Mouse (Mus musculus): ENCODE data around the gene Gm16503. TPM values are rescaled to one million over a fixed set of nuclear protein-coding genes. Genes with fewer than 3 reads are reported as not detected.
"Not testable (repeated sequence)": the region's sequence is repeated elsewhere in the genome, so short reads cannot be mapped to it uniquely, and the experiment has no call there.

Gene Gm16503
- under 1 TPM; 0.17 to 0.28 TPM for total RNA-seq (2021)
- long read RNA-seq, experiment 1: 0 reads
- long read RNA-seq, experiment 2: 0 reads

- DNase-seq (ENCODE audit: low spot score in 2 of 2); H3K4me3 ChIP-seq: not testable (repeated sequence)
These were observed at the start of gene Gm16503 for GRCm38 (mm10) chr4:147539918-147540317. Gene Gm16503 (plus strand): TSS chr4:147540218.

GRCm38 (mm10) chr4:147492117-147492516 lies 47.9 kb upstream of the Gm16503 start, which contains the start of gene Zfp982:
Gene Zfp982 (plus strand): TSS chr4:147492417.
- DNase-seq (ENCODE audit: low spot score in 2 of 2); H3K27ac ChIP-seq; H3K4me3 ChIP-seq: not testable (repeated sequence)

More at GRCm38 (mm10) chr4:147539918-147540317, at the start of gene Gm16503:
- H3K27ac ChIP-seq: not testable (repeated sequence)

- H3K27ac ChIP-seq; H3K4me3 ChIP-seq; DNase-seq (ENCODE audit: low spot score in 2 of 2): not testable (repeated sequence)
These were observed 41.0 kb upstream of the Gm16503 start for GRCm38 (mm10) chr4:147498772-147499613.

GRCm38 (mm10) chr4:147509174-147509573 lies 30.8 kb upstream of the Gm16503 start:
- no peak for DNase-seq (ENCODE audit: low spot score in 2 of 2)
- Histone ChIP-seq H3K4me3 (no peak overlapping the region), H3K27ac (no peak overlapping the region)
- no peak for TF ChIP-seq CTCF (conservative IDR thresholded peaks at IDR 0.05)

DNA sequence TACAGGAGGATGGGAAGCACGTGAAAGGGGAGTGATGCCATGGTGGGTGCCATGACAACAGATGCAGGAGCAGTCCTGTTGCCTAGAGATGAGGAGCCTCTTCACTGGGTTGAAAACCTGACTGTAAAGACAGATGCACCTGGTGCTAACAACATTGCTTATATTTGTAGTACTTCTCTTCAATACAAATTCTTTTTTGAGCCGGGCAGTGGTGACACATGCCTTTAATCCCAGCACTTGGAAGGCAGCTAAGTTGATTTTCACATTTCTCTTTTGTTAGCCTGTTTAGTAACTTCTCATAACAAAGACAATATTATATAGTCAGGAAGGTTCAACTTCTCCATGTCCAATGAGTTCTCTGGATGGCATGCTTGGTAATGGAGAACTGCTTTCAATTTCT lies 21.0 kb upstream of the Gm16503 start:
- no peak overlapping the region for H3K27ac ChIP-seq
- DNase-seq (ENCODE audit: low spot score in 2 of 2): no peak

GRCm38 (mm10) chr4:147520100-147520499 lies 19.9 kb upstream of the Gm16503 start:
- Histone ChIP-seq H3K27ac (no peak overlapping the region), H3K4me3 (no peak overlapping the region)
- no peak for DNase-seq (ENCODE audit: low spot score in 2 of 2)
- TF ChIP-seq CTCF (conservative IDR thresholded peaks at IDR 0.05): no peak

More for the DNA sequence above, 21.0 kb upstream of the Gm16503 start:
- TF ChIP-seq CTCF (conservative IDR thresholded peaks at IDR 0.05): no peak
- no peak overlapping the region for H3K4me3 ChIP-seq

DNA sequence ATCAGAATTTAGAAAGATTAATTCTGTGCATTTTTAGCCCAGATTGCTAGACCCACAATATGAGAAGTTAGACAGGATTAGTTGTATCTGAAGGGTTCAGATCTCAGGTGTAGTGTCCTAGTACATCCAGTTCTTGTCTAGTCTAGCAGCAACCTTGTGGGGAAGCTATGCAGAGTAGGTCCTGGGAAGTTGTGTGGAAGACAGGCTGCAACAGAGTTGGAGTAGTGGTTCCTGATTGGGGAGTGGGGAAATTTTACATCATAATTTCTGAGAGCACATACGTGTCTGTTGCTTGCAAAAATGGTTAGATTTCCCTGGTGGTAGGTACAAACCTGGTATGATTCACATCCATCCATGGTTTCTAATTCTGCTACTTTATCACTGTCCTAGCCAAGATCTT lies 14.9 kb upstream of the Gm16503 start:
- TF ChIP-seq CTCF (conservative IDR thresholded peaks at IDR 0.05): no peak

GRCm38 (mm10) chr4:147530366-147530765 lies 9.7 kb upstream of the Gm16503 start:
- no peak overlapping the region for H3K4me3 ChIP-seq
- no peak for TF ChIP-seq CTCF (conservative IDR thresholded peaks at IDR 0.05)

More for the DNA sequence above, 14.9 kb upstream of the Gm16503 start:
- DNase-seq (ENCODE audit: low spot score in 2 of 2): no peak
- Histone ChIP-seq H3K27ac (no peak overlapping the region), H3K4me3 (no peak overlapping the region)

GRCm38 (mm10) chr4:147535916-147536315 lies 4.1 kb upstream of the Gm16503 start:
- not testable (repeated sequence) for H3K27ac ChIP-seq; DNase-seq (ENCODE audit: low spot score in 2 of 2); H3K4me3 ChIP-seq

More at GRCm38 (mm10) chr4:147530366-147530765, 9.7 kb upstream of the Gm16503 start:
- no peak for DNase-seq (ENCODE audit: low spot score in 2 of 2)
- H3K27ac ChIP-seq: no peak overlapping the region

- Histone ChIP-seq H3K4me3 (no peak overlapping the region), H3K27ac (no peak overlapping the region)
- no peak for DNase-seq (ENCODE audit: low spot score in 2 of 2)
- TF ChIP-seq CTCF (conservative IDR thresholded peaks at IDR 0.05): no peak
These were observed 2.3 kb upstream of the Gm16503 start for GRCm38 (mm10) chr4:147537702-147538101.

DNA sequence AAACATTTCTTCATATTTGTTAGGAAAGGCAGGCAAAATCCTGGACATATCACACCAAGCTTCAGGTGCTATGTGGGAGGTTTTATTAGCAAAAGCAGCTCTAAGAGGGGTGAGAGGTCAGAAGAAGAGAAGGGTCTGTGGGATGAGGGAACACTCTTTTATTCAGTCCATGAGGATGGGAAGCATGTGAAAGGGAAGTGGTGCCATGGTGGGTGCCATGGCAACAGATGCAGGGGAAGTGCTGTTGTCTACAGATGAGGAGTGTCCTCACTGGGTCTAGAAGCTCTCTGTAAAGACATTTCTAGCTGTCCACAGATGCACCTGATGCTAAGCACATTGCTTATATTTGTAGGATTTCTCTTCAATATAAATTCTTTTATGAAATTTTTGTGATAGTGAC lies 1.1 kb downstream of the Gm16503 start:
- no peak for DNase-seq (ENCODE audit: low spot score in 2 of 2)
- no peak overlapping the region for H3K27ac ChIP-seq
- no peak overlapping the region for H3K4me3 ChIP-seq
- no peak for TF ChIP-seq CTCF (conservative IDR thresholded peaks at IDR 0.05)

GRCm38 (mm10) chr4:147553071-147553470 lies 13.1 kb downstream of the Gm16503 start, which contains the start of gene Zfp985:
Gene Zfp985 (plus strand): TSS chr4:147553277.
- H3K4me3 ChIP-seq; DNase-seq (ENCODE audit: low spot score in 2 of 2); H3K27ac ChIP-seq: not testable (repeated sequence)

DNA sequence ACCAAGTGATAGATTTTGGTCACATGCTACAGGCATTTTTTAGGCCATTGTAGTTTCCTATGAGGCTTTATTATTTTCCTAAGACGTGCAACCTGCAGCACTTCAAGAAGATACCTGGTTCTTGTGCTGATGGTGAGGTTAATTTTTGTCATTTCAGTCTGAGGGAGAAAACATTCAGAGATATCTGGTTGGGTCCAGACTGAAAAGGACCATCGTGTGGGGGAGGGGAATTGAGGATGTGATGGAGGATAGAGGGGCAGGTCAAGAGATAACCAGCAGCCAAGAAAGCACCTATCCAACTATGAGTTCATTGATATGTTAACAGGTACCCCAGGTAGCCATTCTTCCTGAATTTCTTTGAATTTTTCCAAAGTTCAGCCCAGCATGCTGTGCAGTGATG lies 14.3 kb downstream of the Gm16503 start:
- not testable (repeated sequence) for H3K27ac ChIP-seq; DNase-seq (ENCODE audit: low spot score in 2 of 2); H3K4me3 ChIP-seq

- not testable (repeated sequence) for DNase-seq (ENCODE audit: low spot score in 2 of 2); H3K4me3 ChIP-seq; H3K27ac ChIP-seq
These were observed 16.9 kb downstream of the Gm16503 start for GRCm38 (mm10) chr4:147556921-147557320.

DNA sequence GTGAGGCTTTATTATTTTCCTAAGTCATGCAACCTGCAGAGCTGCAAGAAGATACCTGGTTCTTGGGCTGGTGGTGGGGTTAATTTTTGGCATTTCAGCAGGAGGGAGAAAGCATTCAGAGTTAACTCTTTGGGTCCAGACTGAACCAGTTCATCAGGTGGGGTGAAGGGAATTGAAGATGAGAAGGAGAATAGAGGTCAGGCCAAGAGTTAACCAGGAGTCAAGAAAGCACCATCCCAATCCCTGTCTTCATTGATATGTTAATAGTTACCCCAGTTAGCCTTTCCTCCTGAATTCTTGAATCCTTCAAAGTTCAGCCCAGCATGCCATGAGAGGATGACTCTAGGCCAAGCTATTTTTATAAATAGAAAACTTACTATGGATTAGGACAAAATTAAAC lies 18.0 kb downstream of the Gm16503 start:
- DNase-seq (ENCODE audit: low spot score in 2 of 2); H3K27ac ChIP-seq; H3K4me3 ChIP-seq: not testable (repeated sequence)

DNA sequence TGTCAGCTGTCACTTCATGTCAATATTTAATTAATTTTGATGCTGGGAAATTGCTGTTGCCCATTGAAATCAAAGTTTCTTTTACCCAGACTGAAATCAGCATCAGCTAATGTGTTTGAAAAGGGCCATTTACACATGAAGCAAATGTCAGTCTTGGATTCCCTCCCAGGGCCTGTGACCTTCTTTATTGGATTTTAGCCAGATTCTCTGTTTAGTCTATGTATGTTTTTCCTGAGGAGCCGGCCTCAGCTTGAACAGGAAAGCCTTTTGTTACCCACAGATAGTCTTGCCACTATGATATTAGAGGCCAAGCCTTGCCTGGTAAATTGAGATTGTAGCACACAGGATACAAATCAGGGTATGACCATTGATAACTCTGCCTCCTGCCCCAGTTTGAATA lies 19.1 kb downstream of the Gm16503 start:
- not testable (repeated sequence) for DNase-seq (ENCODE audit: low spot score in 2 of 2); H3K27ac ChIP-seq; H3K4me3 ChIP-seq
